8 mouse cellular contexts compared by ENCODE assay signal in genomic region chr3:87033357-87033756, GRCm38 (mm10). TPM values are rescaled to one million over a fixed set of nuclear protein-coding genes. Genes with fewer than 3 reads are reported as not detected.
DNase-seq lines count a peak whose midpoint lies in the region; ATAC-seq lines count a peak whose summit lies in the region.

No protein-coding gene starts in this region.

- H3K9me3 ChIP-seq in midbrain, embryonic 10.5 days (replicated peaks): no peaks in the 10 kb centered on the region
- H3K9me3 ChIP-seq in midbrain, embryonic 15.5 days: no peaks in the 10 kb centered on the region
- no peaks in the 10 kb centered on the region for H3K9me3 ChIP-seq in limb, embryonic 13.5 days

- no peak overlapping the region for H3K9ac ChIP-seq in midbrain, embryonic 15.5 days
- no peak overlapping the region for H3K9ac ChIP-seq in limb, embryonic 13.5 days

- H3K4me1 ChIP-seq in midbrain, embryonic 10.5 days: no peaks in the 10 kb centered on the region
- H3K4me1 ChIP-seq in midbrain, embryonic 15.5 days: no peaks in the 10 kb centered on the region
- H3K4me1 ChIP-seq in limb, embryonic 13.5 days: no peaks in the 10 kb centered on the region

- no peaks in the 10 kb centered on the region for H3K36me3 ChIP-seq in midbrain, embryonic 10.5 days
- no peaks in the 10 kb centered on the region for H3K36me3 ChIP-seq in midbrain, embryonic 15.5 days (replicated peaks)
- H3K36me3 ChIP-seq in limb, embryonic 13.5 days: no peaks in the 10 kb centered on the region

- no peak overlapping the region for H3K4me2 ChIP-seq in midbrain, embryonic 15.5 days
- no peak overlapping the region for H3K4me2 ChIP-seq in limb, embryonic 13.5 days (replicated peaks)

- no peaks in the 10 kb centered on the region for H3K27me3 ChIP-seq in midbrain, embryonic 10.5 days (ENCODE audit: low read depth, poor library complexity, severe bottlenecking)
- no peaks in the 10 kb centered on the region for H3K27me3 ChIP-seq in midbrain, embryonic 15.5 days (replicated peaks)
- H3K27me3 ChIP-seq in limb, embryonic 13.5 days: no peaks in the 10 kb centered on the region

- ATAC-seq in midbrain, embryonic 15.5 days (replicated peaks): no peak; the same call in 1 of the 2 replicates
- 0 out of 2 replicates have a peak, but pooled peaks have one; percentile 48 for ATAC-seq in limb, embryonic 13.5 days (ENCODE audit: low FRiP score, low read depth)

- no peak overlapping the region for H3K4me3 ChIP-seq in midbrain, embryonic 10.5 days
- H3K4me3 ChIP-seq in midbrain, embryonic 15.5 days: no peak overlapping the region
- no peak overlapping the region for H3K4me3 ChIP-seq in limb, embryonic 13.5 days

- 23% methylated on average over 8 of the region's 8 CpGs for WGBS in midbrain, embryonic 10.5 days
- 25% methylated on average over 8 of the region's 8 CpGs for WGBS in midbrain, embryonic 15.5 days
- 21% methylated on average over 8 of the region's 8 CpGs for WGBS in limb, embryonic 13.5 days

- no peak overlapping the region for H3K27ac ChIP-seq in midbrain, embryonic 10.5 days (replicated peaks)
- H3K27ac ChIP-seq in midbrain, embryonic 15.5 days: no peak overlapping the region
- no peak overlapping the region for H3K27ac ChIP-seq in limb, embryonic 13.5 days

- DNase-seq in midbrain, embryonic 10.5 days (ENCODE audit: low spot score): peak; percentile 72
- DNase-seq in cerebellum, adult 9-10 months: peak; percentile 68
- DNase-seq in frontal cortex, postnatal 25 days (ENCODE audit: low spot score in 2 of 2): peak; percentile 74 to 79
- DNase-seq in kidney, adult 9 months: peak; percentile 72
- peak; percentile 63 for DNase-seq in ovary, postnatal 10 days (ENCODE audit: low spot score)
- DNase-seq in thymus, postnatal 0 days (ENCODE audit: low spot score): peak; percentile 72

RNA-seq across cellular contexts. Expression of gene Cd1d1, which starts 34.1 kb away (rescaled TPM):
- 20.1 and 29.0 TPM in 2 replicates for polyA plus RNA-seq in midbrain, embryonic 10.5 days (2016; fragmentation: Nextera tagmentation; extraction: Ambion mirVana)
- 47.7 and 52.9 TPM in 2 replicates for polyA plus RNA-seq in midbrain, embryonic 15.5 days (2015; fragmentation: Nextera tagmentation; extraction: Ambion mirVana)
- polyA plus RNA-seq in limb, embryonic 13.5 days (2015; fragmentation: Nextera tagmentation; extraction: Ambion mirVana): 41.2 and 41.9 TPM in 2 replicates
- 53.7 and 69.0 TPM in 2 replicates for polyA plus RNA-seq in thymus, postnatal 0 days (2015; fragmentation: Nextera tagmentation; extraction: Ambion mirVana)
